Mouse (Mus musculus) MEL (cell line): ENCODE results near the gene Grik4.

ENCODE experiments used
- CHD2 ChIP-seq: IDR thresholded peaks from 2 replicates; pipeline ENCODE4 v1.6.1; 2011; ENCODE audit warnings: low read length, improper control_type of control experiment
- CTCF ChIP-seq, 3 experiments: IDR thresholded peaks in 2 of 3; conservative IDR thresholded peaks in 1 of 3; 2 replicates each; pipeline ENCODE4 v1.5.1; 2011 to 2012; ENCODE audit warnings: low read length in 3 of 3, low read depth in 2 of 3, mild to moderate bottlenecking in 2 of 3, improper control_type of control experiment in 1 of 3, inconsistent platforms in 1 of 3, mixed read lengths in 1 of 3, moderate library complexity in 1 of 3; ENCODE audit not compliant: control insufficient read depth in 1 of 3, insufficient read depth in 1 of 3, poor library complexity in 1 of 3, severe bottlenecking in 1 of 3
- ELF1 ChIP-seq: IDR thresholded peaks from 2 replicates; pipeline ENCODE4 v1.6.1; 2014; ENCODE audit warnings: low read depth, mild to moderate bottlenecking, inconsistent platforms, low read length, improper control_type of control experiment, moderate library complexity
- HCFC1 ChIP-seq: IDR thresholded peaks from 2 replicates; pipeline ENCODE4 v1.6.1; 2012; ENCODE audit warnings: low read depth, mild to moderate bottlenecking, inconsistent platforms, low read length, improper control_type of control experiment, moderate library complexity
- MAX ChIP-seq: IDR thresholded peaks from 2 replicates; pipeline ENCODE4 v1.6.1; 2011; ENCODE audit warnings: low read length, improper control_type of control experiment
- NRF1 ChIP-seq: IDR thresholded peaks from 2 replicates; pipeline ENCODE4 v1.6.1; 2014; ENCODE audit warnings: low read depth, mild to moderate bottlenecking, inconsistent platforms, low read length, improper control_type of control experiment, moderate library complexity; ENCODE audit not compliant: poor library complexity, insufficient read depth, severe bottlenecking
- POLR2A ChIP-seq, 2 experiments: IDR thresholded peaks; 2 replicates each; pipeline ENCODE4 v1.6.1; 2011 to 2012; ENCODE audit warnings: low read length in 2 of 2, mild to moderate bottlenecking in 2 of 2, control low read depth in 1 of 2, improper control_type of control experiment in 1 of 2, low read depth in 1 of 2, moderate library complexity in 1 of 2; ENCODE audit not compliant: control insufficient read depth in 1 of 2, insufficient read depth in 1 of 2, poor library complexity in 1 of 2
- USF1 ChIP-seq: IDR thresholded peaks from 2 replicates; pipeline ENCODE4 v1.6.1; 2014; ENCODE audit warnings: low read depth, mild to moderate bottlenecking, inconsistent platforms, low read length, improper control_type of control experiment, moderate library complexity
- ZMIZ1 ChIP-seq: IDR thresholded peaks from 2 replicates; pipeline ENCODE4 v1.6.1; 2012; ENCODE audit warnings: low read depth, mild to moderate bottlenecking, inconsistent platforms, low read length, improper control_type of control experiment, moderate library complexity
- ZNF384 ChIP-seq: IDR thresholded peaks from 2 replicates; pipeline ENCODE4 v1.6.1; 2012; ENCODE audit warnings: low read depth, mild to moderate bottlenecking, inconsistent platforms, low read length, improper control_type of control experiment

- TF ChIP-seq CTCF (IDR thresholded peaks at IDR 0.05 in 2 of 3, conservative IDR thresholded peaks at IDR 0.05 in 1 of 3; ENCODE audit: control insufficient read depth in 1 of 3, insufficient read depth in 1 of 3, low read depth in 2 of 3, low read length in 3 of 3, poor library complexity in 1 of 3, severe bottlenecking in 1 of 3) (no peak), CHD2 (no peak), ELF1 (no peak), MAX (no peak), ZNF384 (no peak), ZMIZ1 (no peak), NRF1 (no peak), HCFC1 (no peak), USF1 (no peak), POLR2A (IDR thresholded peaks at IDR 0.05; ENCODE audit: control insufficient read depth in 1 of 2, insufficient read depth in 1 of 2, low read depth in 1 of 2, low read length in 2 of 2, poor library complexity in 1 of 2) (no peak)
Measured at GRCm38 (mm10) chr9:42504971-42505510, 439.3 kb downstream of the Grik4 start.
